Mouse (Mus musculus) brown adipose tissue, adult 24 weeks (tissue): Measurements from ENCODE around the gene Stx6. TPM values are rescaled to one million over a fixed set of nuclear protein-coding genes. Genes with fewer than 3 reads are reported as not detected.

Source experiments
- H3K27ac ChIP-seq: fragments of 200-500 bp; replicated peaks from 2 replicates; pipeline ENCODE4 v1.5.1; 2012; ENCODE audit warnings: low read depth, mild to moderate bottlenecking, low read length
- H3K4me1 ChIP-seq: fragments of 200-500 bp; 2 replicates; pipeline ENCODE4 v1.6.1; 2012; ENCODE audit warnings: low read length, mixed read lengths; ENCODE audit not compliant: control insufficient read depth, insufficient read depth, insufficient read length
- H3K4me3 ChIP-seq: fragments of 200-500 bp; 2 replicates; pipeline ENCODE4 v1.5.1; 2012; ENCODE audit warnings: low read depth, mild to moderate bottlenecking, low read length, moderate library complexity; ENCODE audit not compliant: insufficient read depth
- polyA plus RNA-seq: library from polyadenylated mRNA; stranded (reverse); fragments of >200 nt; gene quantifications from 2 replicates; pipeline ENCODE4 v1.2.4, GENCODE M21; 2012; ENCODE audit not compliant: missing spikeins, insufficient read depth, insufficient read length

The Stx6 gene
- polyA plus RNA-seq, 1 experiment, result 43.5 TPM

GRCm38 (mm10) chr1:155229464-155230411, 71.2 kb downstream of the Stx6 start:
- Histone ChIP-seq H3K27ac (no peak overlapping the region), H3K4me1 (peaks cover 25% of the 10 kb centered on the region)

GRCm38 (mm10) chr1:155232385-155232784, 73.9 kb downstream of the Stx6 start:
- Histone ChIP-seq H3K4me3 (no peak overlapping the region), H3K27ac (no peak overlapping the region), H3K4me1 (peaks cover 32% of the 10 kb centered on the region)

More at GRCm38 (mm10) chr1:155229464-155230411, 71.2 kb downstream of the Stx6 start:
- no peak overlapping the region for H3K4me3 ChIP-seq

- H3K27ac ChIP-seq, result no peak overlapping the region
- no peak overlapping the region for H3K4me3 ChIP-seq
- H3K4me1 ChIP-seq, result peaks cover 32% of the 10 kb centered on the region
Observed at GRCm38 (mm10) chr1:155232786-155233185, 74.3 kb downstream of the Stx6 start.

GRCm38 (mm10) chr1:155233378-155233777, 74.9 kb downstream of the Stx6 start:
- no peak overlapping the region for H3K27ac ChIP-seq
- no peak overlapping the region for H3K4me3 ChIP-seq
- peaks cover 29% of the 10 kb centered on the region for H3K4me1 ChIP-seq

GRCm38 (mm10) chr1:155233931-155234607, 75.6 kb downstream of the Stx6 start:
- Histone ChIP-seq H3K4me3 (no peak overlapping the region), H3K27ac (0 out of 2 replicates have a peak overlapping the region, but pooled peaks have one; percentile 26), H3K4me1 (peaks cover 29% of the 10 kb centered on the region)

GRCm38 (mm10) chr1:155235641-155236040, 77.1 kb downstream of the Stx6 start:
- Histone ChIP-seq H3K27ac (no peak overlapping the region), H3K4me3 (no peak overlapping the region), H3K4me1 (peaks cover 26% of the 10 kb centered on the region)

GRCm38 (mm10) chr1:155236306-155237024, 78.0 kb downstream of the Stx6 start:
- Histone ChIP-seq H3K4me3 (no peak overlapping the region), H3K27ac (no peak overlapping the region), H3K4me1 (peaks cover 22% of the 10 kb centered on the region)

GRCm38 (mm10) chr1:155237390-155237789, 78.9 kb downstream of the Stx6 start:
- Histone ChIP-seq H3K4me3 (no peak overlapping the region), H3K4me1 (peaks cover 20% of the 10 kb centered on the region), H3K27ac (no peak overlapping the region)

GRCm38 (mm10) chr1:155238126-155238525, 79.6 kb downstream of the Stx6 start:
- no peak overlapping the region for H3K27ac ChIP-seq
- no peak overlapping the region for H3K4me3 ChIP-seq
- H3K4me1 ChIP-seq, result peaks cover 15% of the 10 kb centered on the region

GRCm38 (mm10) chr1:155239169-155239568, 80.7 kb downstream of the Stx6 start:
- peaks cover 7% of the 10 kb centered on the region; the same call in 1 of the 2 replicates for H3K4me1 ChIP-seq
- H3K27ac ChIP-seq, result no peak overlapping the region
- H3K4me3 ChIP-seq, result no peak overlapping the region

- 0 out of 2 replicates have a peak, but pooled peaks cover 4% of the 10 kb centered on the region for H3K4me1 ChIP-seq
- no peak overlapping the region for H3K27ac ChIP-seq
- H3K4me3 ChIP-seq, result no peak overlapping the region
Observed at GRCm38 (mm10) chr1:155239962-155240717, 81.6 kb downstream of the Stx6 start.

GRCm38 (mm10) chr1:155241701-155242487, 83.4 kb downstream of the Stx6 start:
- H3K4me3 ChIP-seq, result no peak overlapping the region
- no peaks in the 10 kb centered on the region for H3K4me1 ChIP-seq
- no peak overlapping the region for H3K27ac ChIP-seq

- Histone ChIP-seq H3K4me3 (no peak overlapping the region), H3K4me1 (no peaks in the 10 kb centered on the region), H3K27ac (no peak overlapping the region)
Observed at GRCm38 (mm10) chr1:155242488-155242745, 83.9 kb downstream of the Stx6 start.
